Mouse (Mus musculus): ENCODE data around the gene Jag2. TPM values are rescaled to one million over a fixed set of nuclear protein-coding genes. Genes with fewer than 3 reads are reported as not detected.

The Jag2 gene
- total RNA-seq, 2 experiments from 2014 or later, result 1.3 TPM; not detected in 1

GRCm38 (mm10) chr12:112911701-112912100 lies 17.9 kb downstream of the Jag2 start:
- ATAC-seq (ENCODE audit: poor library complexity, severe bottlenecking), result no peak

GRCm38 (mm10) chr12:112908991-112909390 lies 20.6 kb downstream of the Jag2 start:
- no peak for ATAC-seq (ENCODE audit: poor library complexity, severe bottlenecking)

DNA sequence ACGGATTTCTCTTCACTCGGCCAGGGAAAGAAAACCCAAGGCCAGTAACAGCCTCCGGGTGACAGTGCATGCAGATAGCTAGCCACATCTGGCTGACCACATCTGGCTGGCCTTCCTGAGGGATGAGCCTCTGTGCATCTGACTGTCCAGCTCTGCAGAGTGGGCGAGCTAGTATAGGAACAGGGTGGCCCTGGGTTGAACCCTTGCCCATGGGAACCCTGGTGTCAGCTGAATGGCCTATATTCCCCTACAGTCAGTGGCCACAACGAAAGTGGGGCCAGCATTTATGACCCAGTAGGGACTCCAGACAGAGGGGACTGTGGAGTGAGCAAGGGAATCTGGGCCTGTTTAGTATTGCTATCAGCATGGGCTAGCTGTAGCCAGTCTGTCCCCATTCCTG lies 24.6 kb downstream of the Jag2 start:
- no peak for ATAC-seq (ENCODE audit: poor library complexity, severe bottlenecking)

- ATAC-seq (ENCODE audit: poor library complexity, severe bottlenecking), result no peak
Measured at GRCm38 (mm10) chr12:112903941-112904340, 25.6 kb downstream of the Jag2 start.

- ATAC-seq (ENCODE audit: poor library complexity, severe bottlenecking), result no peak
Measured at GRCm38 (mm10) chr12:112900641-112901040, 28.9 kb downstream of the Jag2 start.

GRCm38 (mm10) chr12:112898960-112899359 lies 30.6 kb downstream of the Jag2 start:
- no peak for ATAC-seq (ENCODE audit: poor library complexity, severe bottlenecking)

DNA sequence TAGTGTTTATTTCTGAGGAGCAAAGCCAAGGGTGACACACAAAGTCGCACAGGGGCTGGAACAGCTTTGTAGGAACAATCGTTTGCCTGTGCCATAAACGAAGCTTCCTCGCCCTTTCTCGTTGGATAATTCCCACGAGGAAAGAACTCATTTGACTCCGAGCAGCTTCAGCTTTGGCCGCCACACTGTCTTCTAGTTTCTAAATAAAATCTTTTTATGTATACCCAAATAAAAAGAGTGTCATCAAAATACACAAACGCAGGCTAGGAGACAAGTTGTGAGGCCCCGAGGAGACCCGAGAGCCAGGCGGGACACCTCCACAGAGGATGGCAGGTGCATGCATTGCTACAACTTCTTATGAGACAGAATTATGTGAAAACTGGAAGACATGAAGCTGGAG lies 31.2 kb downstream of the Jag2 start:
- ATAC-seq (ENCODE audit: poor library complexity, severe bottlenecking), result no peak

- peak; percentile 70 for ATAC-seq (ENCODE audit: poor library complexity, severe bottlenecking)
Measured at GRCm38 (mm10) chr12:112897522-112898212, 31.9 kb downstream of the Jag2 start.

DNA sequence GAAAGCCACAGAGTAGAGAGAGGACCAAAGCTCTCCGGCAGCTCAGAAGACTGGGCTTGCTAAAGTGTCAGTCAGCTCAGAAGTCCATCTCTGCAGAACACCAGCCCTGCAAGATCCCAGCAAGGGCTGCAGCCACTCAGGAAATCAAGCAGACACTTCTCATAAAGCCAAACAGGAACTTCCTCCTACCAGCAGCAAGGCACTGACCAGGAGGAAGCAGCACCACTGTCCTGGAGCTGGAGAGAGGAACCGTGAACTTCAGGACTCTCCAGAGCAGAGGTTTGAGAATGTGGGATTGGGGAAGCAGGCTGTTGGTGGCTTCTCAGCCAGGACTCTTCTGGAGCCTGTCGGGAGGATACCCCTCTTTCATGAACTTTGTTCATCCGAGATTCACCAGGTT lies 34.6 kb downstream of the Jag2 start:
- peak; percentile 81 for ATAC-seq (ENCODE audit: poor library complexity, severe bottlenecking)

DNA sequence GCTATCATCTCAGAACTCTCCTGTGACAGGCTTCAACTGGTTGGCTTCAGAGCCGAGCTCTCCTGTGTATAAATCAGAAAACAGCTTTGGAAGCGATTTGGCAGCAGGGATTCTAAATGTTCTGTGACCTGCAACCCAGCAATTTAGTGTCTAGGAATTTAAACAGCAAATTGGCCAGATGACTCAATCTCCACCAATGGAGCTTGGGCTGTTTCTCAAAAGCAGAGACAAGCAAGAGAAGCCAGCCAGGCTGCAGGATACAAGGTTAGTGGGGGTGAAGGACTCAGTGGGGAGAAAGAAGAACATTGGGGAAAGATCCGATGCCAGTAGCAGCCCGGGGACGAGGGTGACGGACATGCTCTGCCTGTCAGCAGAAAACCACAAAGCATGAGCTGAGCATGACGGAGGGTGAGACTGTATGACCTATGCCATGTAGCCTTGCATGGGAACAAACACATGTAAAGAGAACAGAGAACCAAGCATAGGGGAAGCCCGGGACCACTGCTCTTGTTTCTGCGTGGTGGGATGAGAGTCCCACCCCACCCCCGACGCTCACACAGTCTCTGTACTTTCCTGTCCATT lies 35.2 kb downstream of the Jag2 start:
- ATAC-seq (ENCODE audit: poor library complexity, severe bottlenecking), result no peak

DNA sequence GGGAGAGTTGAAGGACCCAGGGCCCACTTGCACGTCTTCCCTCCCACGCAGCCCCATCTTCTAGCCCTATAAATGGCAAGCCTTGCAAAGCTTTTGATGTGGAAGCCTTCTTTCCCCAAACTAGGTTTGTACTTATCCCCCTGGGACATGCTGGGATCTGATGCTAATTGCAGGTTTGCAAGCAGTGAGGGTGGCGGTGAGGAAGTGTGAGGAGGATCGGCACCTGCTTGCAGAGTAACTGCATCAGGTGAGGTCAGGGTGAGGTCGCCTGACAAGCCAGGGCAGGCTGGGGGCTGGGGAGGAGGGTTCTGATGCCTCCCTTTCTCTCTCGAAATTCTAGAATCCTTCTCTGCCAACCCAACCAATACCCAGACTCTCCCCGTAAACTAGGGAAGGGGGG lies 44.1 kb downstream of the Jag2 start:
- no peak for ATAC-seq (ENCODE audit: poor library complexity, severe bottlenecking)

DNA sequence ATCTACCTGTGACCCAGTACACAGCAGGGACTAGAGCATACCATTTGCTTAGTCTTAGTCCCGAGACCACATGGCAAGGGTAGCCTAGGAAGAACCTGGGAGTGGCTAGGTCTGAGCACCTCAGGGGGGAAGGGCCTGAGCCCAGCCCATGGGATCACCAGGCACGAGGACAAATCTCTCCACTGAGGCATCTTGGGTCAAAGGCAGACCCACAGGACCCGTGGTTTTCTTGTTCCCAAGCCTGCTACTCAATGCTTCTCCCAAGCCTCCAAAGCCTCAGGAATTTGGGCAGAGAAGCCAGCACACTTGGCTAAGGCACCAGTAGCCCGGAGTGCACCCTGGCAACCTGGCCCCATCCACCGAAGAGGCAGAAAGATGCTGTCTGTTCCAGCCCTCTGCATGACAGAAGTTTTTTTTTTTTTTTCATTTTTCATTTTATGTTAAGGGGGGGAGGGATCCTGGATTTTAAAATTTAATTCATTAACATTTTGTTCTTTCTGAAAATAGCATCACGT lies 48.2 kb downstream of the Jag2 start:
- no peak for ATAC-seq (ENCODE audit: poor library complexity, severe bottlenecking)

- ATAC-seq (ENCODE audit: poor library complexity, severe bottlenecking), result no peak
Measured at GRCm38 (mm10) chr12:112880661-112881060, 48.9 kb downstream of the Jag2 start.

DNA sequence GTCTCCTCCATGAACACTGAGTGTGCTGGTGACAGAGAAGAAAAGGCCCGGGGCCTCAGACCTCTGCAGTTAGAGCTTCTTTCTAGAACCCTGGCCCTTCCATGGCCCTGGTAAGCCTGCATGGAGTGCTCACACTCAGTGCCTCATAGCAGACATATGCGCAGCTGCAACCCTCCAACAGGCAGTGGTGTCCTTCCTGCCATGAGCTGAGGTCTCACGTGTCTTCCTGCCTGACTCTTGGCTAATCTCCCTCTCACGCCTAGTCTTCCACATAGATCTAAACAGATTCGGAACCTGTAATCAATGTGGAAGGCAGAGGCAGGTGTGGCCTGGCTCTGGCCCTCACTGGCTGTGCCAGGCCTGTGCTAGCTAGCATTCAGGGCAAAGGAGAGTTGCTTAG lies 49.8 kb downstream of the Jag2 start:
- no peak for ATAC-seq (ENCODE audit: poor library complexity, severe bottlenecking)

DNA sequence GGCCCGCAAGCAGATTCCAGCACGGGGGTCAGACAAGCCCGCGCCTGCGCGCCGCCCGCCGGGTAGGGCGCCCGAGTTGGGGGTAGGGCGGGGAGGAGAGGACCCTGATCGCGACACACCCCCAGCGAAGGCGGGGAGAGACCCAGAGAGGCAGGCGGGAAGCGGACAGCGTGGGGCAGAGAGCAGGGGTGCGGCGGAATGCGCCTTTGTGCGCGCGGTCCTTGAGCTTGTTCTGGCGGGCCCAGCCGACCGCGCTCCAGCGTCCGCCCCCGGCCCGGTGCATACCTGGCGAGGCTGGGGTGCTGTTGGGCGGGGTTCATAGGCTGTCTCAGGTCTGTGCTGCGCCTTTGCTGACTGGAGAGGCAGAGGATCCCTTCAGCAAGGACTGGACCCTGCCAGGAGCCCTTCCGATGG lies 52.0 kb downstream of the Jag2 start:
- no peak for ATAC-seq (ENCODE audit: poor library complexity, severe bottlenecking)

DNA sequence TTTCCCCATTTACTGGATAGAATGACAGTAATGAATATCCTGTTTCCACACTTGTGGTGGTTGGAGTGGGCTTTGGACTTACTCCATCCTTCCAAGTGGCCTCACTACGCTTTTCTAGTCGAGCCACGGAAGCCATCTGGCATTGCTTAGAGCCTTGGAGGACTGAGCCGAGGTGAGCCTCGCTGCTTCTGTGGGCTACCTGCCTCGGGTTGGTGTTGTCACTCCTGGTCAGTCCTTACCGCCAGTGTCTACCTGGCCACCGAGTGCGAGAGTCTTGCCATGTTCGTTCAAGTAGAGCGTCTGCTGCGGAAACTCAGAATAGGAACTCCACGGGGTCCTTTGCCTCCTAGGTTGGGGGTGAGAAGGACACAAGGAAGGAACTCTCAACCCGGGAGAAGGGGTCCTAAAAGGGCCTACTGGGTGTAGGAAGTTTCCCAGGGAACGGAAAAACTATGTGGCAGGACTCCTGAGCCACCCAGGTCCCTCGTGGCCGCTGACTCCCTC lies 52.5 kb downstream of the Jag2 start:
- no peak for ATAC-seq (ENCODE audit: poor library complexity, severe bottlenecking)

GRCm38 (mm10) chr12:112876332-112877072 lies 53.1 kb downstream of the Jag2 start:
- ATAC-seq (ENCODE audit: poor library complexity, severe bottlenecking), result peak; percentile 51

- peak; percentile 58 for ATAC-seq (ENCODE audit: poor library complexity, severe bottlenecking)
Measured at GRCm38 (mm10) chr12:112875225-112876013, 54.2 kb downstream of the Jag2 start.

- ATAC-seq (ENCODE audit: poor library complexity, severe bottlenecking), result no peak
Measured at GRCm38 (mm10) chr12:112874199-112874598, 55.4 kb downstream of the Jag2 start.

GRCm38 (mm10) chr12:112873452-112874190 lies 56.0 kb downstream of the Jag2 start:
- peak; percentile 61 for ATAC-seq (ENCODE audit: poor library complexity, severe bottlenecking)
